Mouse (Mus musculus) MEL (cell line): ENCODE results near the gene Cdca7l.

Source experiments
- CTCF ChIP-seq, 3 experiments: IDR thresholded peaks in 2 of 3; conservative IDR thresholded peaks in 1 of 3; 2 replicates each; pipeline ENCODE4 v1.5.1; 2011 to 2012; ENCODE audit warnings: low read length in 3 of 3, low read depth in 2 of 3, mild to moderate bottlenecking in 2 of 3, improper control_type of control experiment in 1 of 3, inconsistent platforms in 1 of 3, mixed read lengths in 1 of 3, moderate library complexity in 1 of 3; ENCODE audit not compliant: control insufficient read depth in 1 of 3, insufficient read depth in 1 of 3, poor library complexity in 1 of 3, severe bottlenecking in 1 of 3
- EP300 ChIP-seq, 2 experiments: IDR thresholded peaks; 2 replicates each; pipeline ENCODE4 v1.6.1; 2011; ENCODE audit warnings: improper control_type of control experiment in 2 of 2, low read length in 2 of 2, low read depth in 1 of 2, mild to moderate bottlenecking in 1 of 2
- JUND ChIP-seq: IDR thresholded peaks from 2 replicates; pipeline ENCODE4 v1.6.1; 2011; ENCODE audit warnings: low read depth, mild to moderate bottlenecking, improper control_type of control experiment, low read length
- NELFE ChIP-seq: IDR thresholded peaks from 2 replicates; pipeline ENCODE4 v1.6.1; 2011; ENCODE audit warnings: low read depth, low read length, improper control_type of control experiment
- POLR2A ChIP-seq, 2 experiments: IDR thresholded peaks; 2 replicates each; pipeline ENCODE4 v1.6.1; 2011 to 2012; ENCODE audit warnings: low read length in 2 of 2, mild to moderate bottlenecking in 2 of 2, control low read depth in 1 of 2, improper control_type of control experiment in 1 of 2, low read depth in 1 of 2, moderate library complexity in 1 of 2; ENCODE audit not compliant: control insufficient read depth in 1 of 2, insufficient read depth in 1 of 2, poor library complexity in 1 of 2
- USF1 ChIP-seq: IDR thresholded peaks from 2 replicates; pipeline ENCODE4 v1.6.1; 2014; ENCODE audit warnings: low read depth, mild to moderate bottlenecking, inconsistent platforms, low read length, improper control_type of control experiment, moderate library complexity

- TF ChIP-seq POLR2A (IDR thresholded peaks at IDR 0.05; ENCODE audit: control insufficient read depth in 1 of 2, insufficient read depth in 1 of 2, low read depth in 1 of 2, low read length in 2 of 2, poor library complexity in 1 of 2): no peak
- no peak for TF ChIP-seq NELFE
- no peak for TF ChIP-seq EP300 (IDR thresholded peaks at IDR 0.05; ENCODE audit: low read depth in 1 of 2, low read length in 2 of 2)
- TF ChIP-seq CTCF (IDR thresholded peaks at IDR 0.05 in 2 of 3, conservative IDR thresholded peaks at IDR 0.05 in 1 of 3; ENCODE audit: control insufficient read depth in 1 of 3, insufficient read depth in 1 of 3, low read depth in 2 of 3, low read length in 3 of 3, poor library complexity in 1 of 3, severe bottlenecking in 1 of 3): no peak
- TF ChIP-seq USF1: no peak
- TF ChIP-seq JUND: no peak
Measured at GRCm38 (mm10) chr12:117915826-117916588, 111.9 kb downstream of the Cdca7l start.
